Mouse (Mus musculus) right cerebral cortex, postnatal 4 days (tissue): ENCODE data around the gene Gm9958.

Experiments
- DNase-seq: peaks from one replicate; pipeline ENCODE4 v3.0.0-alpha.2; 2022

Gm9958 gene

DNA sequence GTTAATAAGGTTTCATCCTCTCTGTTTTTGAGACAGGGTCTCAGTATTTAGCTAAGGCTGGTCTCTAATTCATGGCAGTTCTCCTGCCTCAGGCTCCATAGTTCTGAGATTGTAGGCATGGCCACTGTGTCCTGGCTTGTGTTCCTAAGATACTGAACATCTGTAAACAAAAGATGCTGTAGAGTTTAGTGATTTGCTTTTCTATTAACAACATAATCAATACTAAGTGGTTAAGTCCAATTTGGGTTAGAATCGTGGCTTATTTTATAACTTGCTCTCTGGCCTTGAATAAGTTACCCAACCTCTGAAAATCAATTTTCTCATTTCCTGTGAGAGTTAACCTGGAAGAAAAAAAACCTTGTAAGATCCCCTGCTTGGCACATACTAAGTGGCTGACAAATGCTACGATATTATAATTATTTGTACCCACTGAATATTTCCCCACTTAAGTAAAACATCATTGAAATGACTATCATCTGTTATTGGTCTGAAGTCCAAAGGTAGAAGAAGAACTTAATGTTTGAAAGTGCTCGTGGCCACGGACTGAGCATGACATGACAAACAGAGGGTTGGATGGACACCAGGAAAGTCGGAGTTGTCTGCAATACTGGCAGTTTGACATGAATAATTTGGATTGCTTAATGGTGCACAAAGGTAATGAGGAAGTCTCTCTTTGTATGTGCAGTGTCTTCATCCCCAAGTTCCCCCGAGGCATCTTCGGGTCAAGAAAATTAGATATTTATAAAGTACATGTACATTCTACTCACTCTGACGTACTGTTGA, 47.3 kb downstream of the Gm9958 start:
- DNase-seq = no peak

DNA sequence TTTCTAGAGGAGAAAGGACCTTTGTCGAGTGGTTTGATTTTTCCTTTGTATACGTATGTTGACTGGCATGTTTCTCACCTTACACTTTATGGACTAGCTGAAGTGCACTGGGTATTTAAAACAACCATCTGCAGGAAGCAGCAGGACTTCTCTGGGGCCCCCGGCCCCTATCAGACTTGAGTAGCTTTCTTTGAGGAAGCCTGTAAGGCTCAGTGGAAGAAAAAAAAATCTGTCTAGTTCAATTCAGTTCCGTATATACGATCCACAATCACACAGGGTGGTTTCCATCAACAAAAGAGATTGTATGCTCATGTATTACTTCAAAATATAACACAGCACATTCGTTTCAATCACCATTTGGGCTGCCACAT, 47.9 kb downstream of the Gm9958 start:
- DNase-seq = no peak
